Mouse (Mus musculus): ENCODE results near the gene Gm45213. TPM values are rescaled to one million over a fixed set of nuclear protein-coding genes. Genes with fewer than 3 reads are reported as not detected.

Gm45213 gene
- total and polyA plus RNA-seq, 2 experiments from 2014 or later: not detected

DNA sequence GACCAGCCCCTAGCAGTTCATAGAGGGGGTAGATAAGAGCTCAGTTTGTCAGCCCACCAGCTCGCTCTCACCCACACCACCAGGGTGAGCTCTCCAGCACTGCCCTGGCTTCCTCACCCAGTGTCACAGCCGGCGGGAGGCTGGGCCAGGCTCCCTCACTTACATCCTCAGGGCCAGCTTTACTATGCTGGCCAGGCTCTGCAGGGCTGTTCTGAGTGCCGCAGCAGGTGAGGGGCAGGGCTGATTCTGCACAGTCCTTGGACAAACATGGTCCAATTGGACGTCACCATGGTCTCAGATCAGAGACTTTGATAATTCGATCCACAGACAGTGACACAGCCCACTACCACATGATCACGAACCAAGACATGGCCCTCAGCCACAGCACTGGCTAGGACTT is 48.2 kb downstream of the Gm45213 start:
- Histone ChIP-seq H3K4me1 (ENCODE audit: insufficient read depth) (no peaks in the 10 kb centered on the region), H3K9me3 (ENCODE audit: low read length) (no peaks in the 10 kb centered on the region), H3K36me3 (ENCODE audit: insufficient read depth) (peaks cover 50% of the 10 kb centered on the region), H3K4me3 (ENCODE audit: low read depth, low read length) (no peak overlapping the region), H3K27ac (ENCODE audit: low read depth, low read length) (no peak overlapping the region), H3K4me2 (ENCODE audit: low read depth) (no peak overlapping the region), H3K9ac (no peak overlapping the region), H3K27me3 (ENCODE audit: insufficient read depth, low read length) (no peaks in the 10 kb centered on the region)
- DNase-seq (no peak), ATAC-seq (no peak)
- TF ChIP-seq CTCF (IDR thresholded peaks at IDR 0.05; ENCODE audit: low read depth): no peak
- WGBS: 89% methylated on average over 7 of the region's 7 CpGs

DNA sequence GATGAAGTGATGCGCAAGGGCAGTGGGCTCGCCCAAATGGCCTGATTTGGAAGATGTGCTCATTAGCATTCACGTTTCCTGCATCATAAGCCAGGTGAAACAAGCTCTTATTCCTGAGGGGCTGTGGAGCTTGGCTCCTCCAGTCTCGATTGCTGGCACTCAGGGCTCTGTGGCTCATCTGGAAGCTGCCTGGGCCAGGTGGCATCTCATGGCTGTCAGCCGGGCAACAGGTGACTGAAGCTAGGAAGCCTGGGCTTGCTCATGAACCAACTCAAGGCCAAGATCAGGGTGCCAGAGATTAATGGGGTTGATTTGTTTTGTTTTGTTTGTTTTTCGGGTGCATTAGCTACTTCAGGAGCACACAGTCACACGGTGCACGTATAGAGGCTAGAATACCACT is 49.3 kb downstream of the Gm45213 start:
- 92% methylated on average over 8 of the region's 8 CpGs for whole genome bisulfite sequencing

DNA sequence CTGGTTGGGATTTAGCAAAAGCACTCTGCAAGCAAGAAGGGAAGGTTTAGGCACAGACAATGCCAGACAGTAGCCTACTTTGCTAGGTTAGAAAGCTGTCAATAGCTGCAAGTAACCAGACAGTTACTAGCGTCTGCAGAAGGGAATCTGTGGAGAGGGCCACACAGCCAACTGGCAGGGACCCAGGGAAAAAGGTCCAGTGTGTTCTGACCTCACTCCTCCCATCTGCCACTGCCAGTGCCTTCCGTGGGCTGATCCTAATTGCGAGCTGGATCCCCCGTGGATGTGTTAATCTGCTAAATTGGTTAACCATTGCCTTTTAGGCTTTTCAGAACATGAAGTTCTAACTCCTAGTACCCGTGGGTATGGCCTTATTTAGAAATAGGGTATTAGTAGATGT is 50.7 kb downstream of the Gm45213 start:
- Histone ChIP-seq H3K9me3 (ENCODE audit: low read length) (no peaks in the 10 kb centered on the region), H3K36me3 (ENCODE audit: insufficient read depth) (peaks cover 25% of the 10 kb centered on the region), H3K4me1 (ENCODE audit: insufficient read depth) (no peaks in the 10 kb centered on the region), H3K4me3 (ENCODE audit: low read depth, low read length) (no peak overlapping the region), H3K9ac (no peak overlapping the region), H3K27ac (ENCODE audit: low read depth, low read length) (no peak overlapping the region), H3K4me2 (ENCODE audit: low read depth) (no peak overlapping the region), H3K27me3 (ENCODE audit: insufficient read depth, low read length) (no peaks in the 10 kb centered on the region)
- WGBS: 65% methylated on average over 5 of the region's 5 CpGs
- no peak for TF ChIP-seq CTCF (IDR thresholded peaks at IDR 0.05; ENCODE audit: low read depth)
- ATAC-seq: no peak
- DNase-seq: no peak

More for the DNA sequence above, 49.3 kb downstream of the Gm45213 start:
- Histone ChIP-seq H3K27ac (ENCODE audit: low read depth, low read length) (no peak overlapping the region), H3K9ac (no peak overlapping the region), H3K4me2 (ENCODE audit: low read depth) (no peak overlapping the region), H3K36me3 (ENCODE audit: insufficient read depth) (peaks cover 39% of the 10 kb centered on the region), H3K27me3 (ENCODE audit: insufficient read depth, low read length) (no peaks in the 10 kb centered on the region), H3K4me1 (ENCODE audit: insufficient read depth) (no peaks in the 10 kb centered on the region), H3K9me3 (ENCODE audit: low read length) (no peaks in the 10 kb centered on the region), H3K4me3 (ENCODE audit: low read depth, low read length) (no peak overlapping the region)
- no peak for ATAC-seq
- DNase-seq: no peak
- TF ChIP-seq CTCF (IDR thresholded peaks at IDR 0.05; ENCODE audit: low read depth): no peak

DNA sequence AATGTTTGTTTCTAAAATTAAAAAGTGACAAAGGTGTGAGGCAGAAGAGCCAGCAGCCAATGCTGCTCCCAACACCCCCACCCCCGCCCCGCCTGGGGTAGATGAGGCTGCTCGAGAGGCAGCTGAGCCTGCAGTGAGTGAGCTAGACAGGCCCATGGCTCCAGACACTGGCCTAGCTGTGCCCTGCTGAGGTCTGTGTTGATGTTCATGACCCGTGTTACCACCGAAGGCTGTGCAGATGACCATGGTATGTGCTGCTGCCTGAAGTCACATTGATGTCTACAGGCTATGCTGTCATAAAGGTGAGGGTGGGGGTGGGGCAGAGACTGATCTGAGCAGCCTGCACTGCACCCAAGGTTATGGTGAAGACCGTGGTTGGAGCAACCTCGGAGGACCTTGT is 55.4 kb downstream of the Gm45213 start:
- H3K9ac ChIP-seq: no peak overlapping the region
- no peak for TF ChIP-seq CTCF (IDR thresholded peaks at IDR 0.05; ENCODE audit: low read depth)
- H3K4me2 ChIP-seq (ENCODE audit: low read depth): no peak overlapping the region
- H3K4me1 ChIP-seq (ENCODE audit: insufficient read depth): no peaks in the 10 kb centered on the region
- DNase-seq: no peak
- H3K36me3 ChIP-seq (ENCODE audit: insufficient read depth): no peaks in the 10 kb centered on the region
- H3K4me3 ChIP-seq (ENCODE audit: low read depth, low read length): no peak overlapping the region
- H3K27ac ChIP-seq (ENCODE audit: low read depth, low read length): no peak overlapping the region
- no peak for ATAC-seq
- H3K27me3 ChIP-seq (ENCODE audit: insufficient read depth, low read length): no peaks in the 10 kb centered on the region
- 85% methylated on average over 7 of the region's 7 CpGs for WGBS
- no peaks in the 10 kb centered on the region for H3K9me3 ChIP-seq (ENCODE audit: low read length)

DNA sequence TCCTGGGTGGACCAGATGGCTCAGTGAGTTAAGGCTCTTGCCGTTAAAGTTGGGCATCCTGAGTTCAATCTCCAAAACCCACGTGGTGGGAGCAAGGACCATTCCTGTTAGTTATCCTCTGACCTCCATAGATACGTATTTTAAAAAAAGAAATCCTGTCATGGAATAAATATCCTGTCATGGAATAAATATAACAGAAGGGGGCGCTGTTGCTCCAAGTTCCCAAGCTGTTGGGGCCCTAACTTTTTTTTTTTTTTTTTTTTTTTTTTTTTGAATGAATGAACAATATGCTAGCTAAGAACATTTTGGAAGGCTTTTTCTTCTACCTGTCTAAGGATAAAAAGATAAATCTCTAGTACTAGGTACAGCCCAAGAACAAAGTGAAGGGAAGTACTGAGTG is 58.5 kb downstream of the Gm45213 start:
- Histone ChIP-seq H3K27ac (ENCODE audit: low read depth, low read length) (no peak overlapping the region), H3K4me3 (ENCODE audit: low read depth, low read length) (no peak overlapping the region), H3K36me3 (ENCODE audit: insufficient read depth) (no peaks in the 10 kb centered on the region), H3K27me3 (ENCODE audit: insufficient read depth, low read length) (no peaks in the 10 kb centered on the region), H3K4me2 (ENCODE audit: low read depth) (no peak overlapping the region), H3K9ac (no peak overlapping the region), H3K9me3 (ENCODE audit: low read length) (no peaks in the 10 kb centered on the region), H3K4me1 (ENCODE audit: insufficient read depth) (no peaks in the 10 kb centered on the region)
- ATAC-seq (no peak), DNase-seq (peak; percentile 63)
- peak; percentile 73 for TF ChIP-seq CTCF (IDR thresholded peaks at IDR 0.05; ENCODE audit: low read depth)
- WGBS: 6% methylated on average over 4 of the region's 4 CpGs

DNA sequence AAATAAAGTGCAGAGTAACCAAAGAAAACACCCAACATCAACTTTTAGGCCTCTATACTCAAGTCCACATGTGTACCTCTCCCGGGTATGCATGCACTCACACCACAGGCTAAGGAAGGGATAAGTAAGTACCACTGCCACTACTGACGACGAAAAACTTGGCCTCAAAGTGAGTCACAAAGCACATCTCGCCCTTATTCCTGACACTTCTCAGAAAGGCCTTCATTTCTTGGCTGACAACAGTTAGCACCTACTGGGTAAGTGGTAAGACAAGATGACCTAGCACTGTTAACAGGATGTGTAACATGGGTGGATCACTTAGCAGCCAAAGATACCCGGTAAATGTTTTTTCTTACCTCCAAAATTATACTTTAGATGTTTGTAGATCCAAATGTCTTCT is 61.1 kb downstream of the Gm45213 start:
- no peaks in the 10 kb centered on the region for H3K9me3 ChIP-seq (ENCODE audit: low read length)
- TF ChIP-seq CTCF (IDR thresholded peaks at IDR 0.05; ENCODE audit: low read depth): no peak
- DNase-seq (no peak), ATAC-seq (no peak)
- H3K27me3 ChIP-seq (ENCODE audit: insufficient read depth, low read length): no peaks in the 10 kb centered on the region
- no peaks in the 10 kb centered on the region for H3K36me3 ChIP-seq (ENCODE audit: insufficient read depth)
- no peak overlapping the region for H3K9ac ChIP-seq
- no peaks in the 10 kb centered on the region for H3K4me1 ChIP-seq (ENCODE audit: insufficient read depth)
- no peak overlapping the region for H3K4me3 ChIP-seq (ENCODE audit: low read depth, low read length)
- no peak overlapping the region for H3K27ac ChIP-seq (ENCODE audit: low read depth, low read length)
- H3K4me2 ChIP-seq (ENCODE audit: low read depth): no peak overlapping the region
- WGBS: 89% methylated on average over 5 of the region's 5 CpGs

DNA sequence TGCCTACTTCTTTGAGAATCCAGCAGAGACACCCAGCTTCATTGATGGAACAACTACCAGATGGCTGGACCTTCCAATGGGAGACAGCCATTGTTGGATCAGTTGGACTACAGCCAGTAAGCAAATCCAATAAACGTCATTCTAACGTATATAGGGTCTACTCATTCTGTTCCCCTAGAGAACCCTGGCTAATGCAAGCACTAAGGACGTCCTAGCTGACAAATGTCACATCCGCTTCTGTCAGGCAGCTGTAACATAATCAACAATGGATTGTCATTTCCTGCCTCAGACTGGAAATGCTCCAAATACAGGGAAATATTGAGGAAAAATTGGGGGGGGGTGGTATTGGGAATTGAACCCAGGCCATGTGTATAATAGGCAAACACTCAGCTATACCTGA is 62.4 kb downstream of the Gm45213 start:
- DNase-seq: no peak
- 53% methylated on average over 4 of the region's 4 CpGs for WGBS
- Histone ChIP-seq H3K27me3 (ENCODE audit: insufficient read depth, low read length) (no peaks in the 10 kb centered on the region), H3K4me3 (ENCODE audit: low read depth, low read length) (no peak overlapping the region), H3K36me3 (ENCODE audit: insufficient read depth) (no peaks in the 10 kb centered on the region), H3K4me1 (ENCODE audit: insufficient read depth) (no peaks in the 10 kb centered on the region), H3K9me3 (ENCODE audit: low read length) (no peaks in the 10 kb centered on the region), H3K9ac (no peak overlapping the region), H3K27ac (ENCODE audit: low read depth, low read length) (no peak overlapping the region), H3K4me2 (ENCODE audit: low read depth) (no peak overlapping the region)
- TF ChIP-seq CTCF (IDR thresholded peaks at IDR 0.05; ENCODE audit: low read depth): no peak
- ATAC-seq: no peak

DNA sequence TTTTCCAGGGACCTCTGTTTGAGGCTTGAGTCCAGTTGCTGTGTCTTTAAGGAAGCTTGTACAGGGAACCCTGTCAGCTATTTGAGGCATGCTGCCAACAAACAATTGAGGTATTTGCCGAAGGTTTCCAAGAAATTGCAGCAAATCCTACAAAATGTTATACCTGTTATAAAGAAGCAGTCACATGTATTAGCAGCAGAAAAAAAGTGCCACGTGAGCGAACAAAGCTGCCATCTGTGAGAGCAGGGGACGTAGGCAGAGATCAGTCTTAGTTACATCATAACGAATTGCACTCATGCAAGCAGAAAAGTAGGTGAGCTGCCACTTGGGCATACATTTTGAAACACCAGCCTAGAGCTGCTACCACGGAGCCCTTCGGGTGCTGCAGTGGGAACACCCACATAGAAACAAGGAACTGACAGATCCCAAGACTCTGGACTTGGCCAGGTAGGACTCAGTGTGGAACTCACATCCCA is 63.2 kb downstream of the Gm45213 start:
- H3K4me2 ChIP-seq (ENCODE audit: low read depth): no peak overlapping the region
- H3K9me3 ChIP-seq (ENCODE audit: low read length): no peaks in the 10 kb centered on the region
- no peak overlapping the region for H3K4me3 ChIP-seq (ENCODE audit: low read depth, low read length)
- H3K36me3 ChIP-seq (ENCODE audit: insufficient read depth): no peaks in the 10 kb centered on the region
- TF ChIP-seq CTCF (IDR thresholded peaks at IDR 0.05; ENCODE audit: low read depth): no peak
- no peak for DNase-seq
- no peak overlapping the region for H3K27ac ChIP-seq (ENCODE audit: low read depth, low read length)
- 51% methylated on average over 7 of the region's 7 CpGs for WGBS
- no peak overlapping the region for H3K9ac ChIP-seq
- ATAC-seq: no peak
- H3K4me1 ChIP-seq (ENCODE audit: insufficient read depth): no peaks in the 10 kb centered on the region
- no peaks in the 10 kb centered on the region for H3K27me3 ChIP-seq (ENCODE audit: insufficient read depth, low read length)
